Mouse (Mus musculus): Measurements from ENCODE around the gene Ptprd. TPM values are rescaled to one million over a fixed set of nuclear protein-coding genes. Genes with fewer than 3 reads are reported as not detected.

The Ptprd gene
- total RNA-seq, 2 experiments from 2014 or later: not detected

- no peak for ATAC-seq (replicated peaks; ENCODE audit: low FRiP score, poor library complexity, severe bottlenecking)
Observed at GRCm38 (mm10) chr4:76996172-76996571, 1215.6 kb downstream of the Ptprd start.

GRCm38 (mm10) chr4:76989961-76990360 lies 1221.8 kb downstream of the Ptprd start:
- no peak for ATAC-seq (replicated peaks; ENCODE audit: low FRiP score, poor library complexity, severe bottlenecking)

GRCm38 (mm10) chr4:76977056-76977809 lies 1234.5 kb downstream of the Ptprd start:
- no peak for ATAC-seq (replicated peaks; ENCODE audit: low FRiP score, poor library complexity, severe bottlenecking)

GRCm38 (mm10) chr4:76948251-76948650 lies 1263.5 kb downstream of the Ptprd start:
- no peak for ATAC-seq (replicated peaks; ENCODE audit: low FRiP score, poor library complexity, severe bottlenecking)

GRCm38 (mm10) chr4:76941382-76942360 lies 1270.1 kb downstream of the Ptprd start:
- ATAC-seq (replicated peaks; ENCODE audit: low FRiP score, poor library complexity, severe bottlenecking): no peak

GRCm38 (mm10) chr4:76931559-76931958 lies 1280.2 kb downstream of the Ptprd start:
- no peak for ATAC-seq (replicated peaks; ENCODE audit: low FRiP score, poor library complexity, severe bottlenecking)

GRCm38 (mm10) chr4:76913532-76914150 lies 1298.1 kb downstream of the Ptprd start:
- no peak for ATAC-seq (replicated peaks; ENCODE audit: low FRiP score, poor library complexity, severe bottlenecking)

GRCm38 (mm10) chr4:76901692-76902091 lies 1310.1 kb downstream of the Ptprd start:
- no peak for ATAC-seq (replicated peaks; ENCODE audit: low FRiP score, poor library complexity, severe bottlenecking)

- ATAC-seq (replicated peaks; ENCODE audit: low FRiP score, poor library complexity, severe bottlenecking): no peak
Observed at GRCm38 (mm10) chr4:76889669-76890068, 1322.1 kb downstream of the Ptprd start.

- no peak for ATAC-seq (replicated peaks; ENCODE audit: low FRiP score, poor library complexity, severe bottlenecking)
Observed at GRCm38 (mm10) chr4:76881610-76882009, 1330.2 kb downstream of the Ptprd start.

- ATAC-seq (replicated peaks; ENCODE audit: low FRiP score, poor library complexity, severe bottlenecking): no peak
Observed at GRCm38 (mm10) chr4:76870971-76871370, 1340.8 kb downstream of the Ptprd start.

- ATAC-seq (replicated peaks; ENCODE audit: low FRiP score, poor library complexity, severe bottlenecking): no peak
Observed at GRCm38 (mm10) chr4:76865585-76865984, 1346.2 kb downstream of the Ptprd start.

GRCm38 (mm10) chr4:76846265-76846664 lies 1365.5 kb downstream of the Ptprd start:
- no peak for ATAC-seq (replicated peaks; ENCODE audit: low FRiP score, poor library complexity, severe bottlenecking)

- ATAC-seq (replicated peaks; ENCODE audit: low FRiP score, poor library complexity, severe bottlenecking): no peak
Observed at GRCm38 (mm10) chr4:76839016-76839415, 1372.7 kb downstream of the Ptprd start.

GRCm38 (mm10) chr4:76812138-76812537 lies 1399.6 kb downstream of the Ptprd start:
- no peak for ATAC-seq (replicated peaks; ENCODE audit: low FRiP score, poor library complexity, severe bottlenecking)

- ATAC-seq (replicated peaks; ENCODE audit: low FRiP score, poor library complexity, severe bottlenecking): no peak
Observed at GRCm38 (mm10) chr4:76802708-76803107, 1409.1 kb downstream of the Ptprd start.

- ATAC-seq (replicated peaks; ENCODE audit: low FRiP score, poor library complexity, severe bottlenecking): no peak
Observed at GRCm38 (mm10) chr4:76798010-76799007, 1413.5 kb downstream of the Ptprd start.

- ATAC-seq (replicated peaks; ENCODE audit: low FRiP score, poor library complexity, severe bottlenecking): no peak
Observed at GRCm38 (mm10) chr4:76785389-76785788, 1426.4 kb downstream of the Ptprd start.

GRCm38 (mm10) chr4:76779558-76780124 lies 1432.1 kb downstream of the Ptprd start:
- no peak for ATAC-seq (replicated peaks; ENCODE audit: low FRiP score, poor library complexity, severe bottlenecking)

Data from erythroid progenitor cell, adult 5-6 weeks (primary cell).